Mouse (Mus musculus): ENCODE measurements around the gene Syne1. TPM values are rescaled to one million over a fixed set of nuclear protein-coding genes. Genes with fewer than 3 reads are reported as not detected.

The Syne1 gene
- polyA plus RNA-seq, 1 experiment from 2014 or later = 7.8 TPM

DNA sequence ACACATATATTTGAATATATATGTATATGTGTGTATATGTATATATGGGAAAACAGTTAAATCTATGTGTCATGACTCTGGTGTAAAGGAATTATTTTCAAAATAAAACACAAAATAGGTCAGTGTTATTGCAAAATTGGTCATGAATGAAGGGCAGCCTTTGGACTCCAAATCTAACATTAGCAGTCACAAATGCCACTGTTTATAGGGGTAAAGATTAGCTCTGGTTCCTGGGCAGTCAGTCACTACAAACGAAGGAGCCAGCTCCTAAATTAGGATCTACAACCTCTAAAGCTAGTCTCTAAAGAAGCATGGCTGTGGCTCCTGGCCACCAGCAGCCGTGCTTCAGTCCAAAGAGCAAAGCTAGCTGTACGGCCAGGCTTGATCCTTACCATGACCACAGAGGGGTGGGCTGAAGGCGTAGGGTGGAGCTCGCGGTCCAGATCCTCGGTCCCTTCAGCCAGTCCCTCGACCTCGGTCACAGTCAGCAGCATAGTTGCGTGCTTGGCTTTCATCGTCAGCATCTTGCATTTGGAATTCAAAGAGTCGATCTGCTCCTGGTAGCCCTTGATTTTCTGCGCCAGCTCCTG lies 357.1 kb downstream of the Syne1 start:
- Histone ChIP-seq H3K36me3 (no peaks in the 10 kb centered on the region), H3K4me2 (peak overlapping the region; percentile 69), H3K27me3 (replicated peaks) (no peaks in the 10 kb centered on the region), H3K9me3 (no peaks in the 10 kb centered on the region), H3K4me1 (0 out of 2 replicates have a peak, but pooled peaks cover 3% of the 10 kb centered on the region), H3K27ac (peak overlapping the region; percentile 82), H3K4me3 (replicated peaks) (peak overlapping the region; percentile 42), H3K9ac (0 out of 2 replicates have a peak overlapping the region, but pooled peaks have one; percentile 12)
- ATAC-seq (ENCODE audit: insufficient read depth, low FRiP score, low read depth) = peak; percentile 68; the same call in 1 of the 2 replicates
- 6% methylated on average over 13 of the region's 13 CpGs for WGBS

DNA sequence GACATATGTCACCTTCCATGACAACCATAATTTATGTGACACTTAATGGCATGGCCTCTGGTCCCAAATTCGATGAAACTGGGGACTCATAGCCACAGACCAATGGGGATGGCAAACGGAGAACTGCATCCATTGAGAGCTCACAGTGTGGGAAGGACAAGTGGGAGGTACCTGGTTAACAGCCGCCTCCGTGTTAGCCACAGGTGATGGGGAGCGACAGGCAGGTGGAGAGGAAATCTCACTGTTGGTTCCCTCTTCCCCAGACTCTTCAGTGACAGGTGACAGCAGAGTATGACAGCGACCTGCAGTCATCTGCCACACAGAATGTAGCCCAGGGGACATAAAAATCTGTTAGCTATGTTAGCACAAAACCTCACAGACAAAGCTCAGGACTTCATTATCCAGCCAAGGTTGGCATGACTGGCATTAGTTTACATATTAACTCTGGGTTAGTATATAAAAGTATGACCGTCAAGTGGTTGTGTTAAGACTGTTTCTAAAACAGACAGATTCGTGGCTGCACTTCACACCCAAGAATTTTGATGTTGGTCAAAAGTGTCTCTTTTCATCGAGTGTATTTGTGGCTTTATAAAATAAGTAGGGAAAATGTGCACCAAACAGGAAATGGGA lies 358.3 kb downstream of the Syne1 start:
- no peaks in the 10 kb centered on the region for H3K36me3 ChIP-seq
- H3K4me1 ChIP-seq = 0 out of 2 replicates have a peak, but pooled peaks cover 3% of the 10 kb centered on the region
- no peaks in the 10 kb centered on the region for H3K27me3 ChIP-seq (replicated peaks)
- no peaks in the 10 kb centered on the region for H3K9me3 ChIP-seq
- H3K4me3 ChIP-seq (replicated peaks) = no peak overlapping the region
- no peak overlapping the region for H3K4me2 ChIP-seq
- H3K9ac ChIP-seq = no peak overlapping the region
- 72% methylated on average over 9 of the region's 9 CpGs for WGBS
- H3K27ac ChIP-seq = no peak overlapping the region
- ATAC-seq (ENCODE audit: insufficient read depth, low FRiP score, low read depth) = no peak

DNA sequence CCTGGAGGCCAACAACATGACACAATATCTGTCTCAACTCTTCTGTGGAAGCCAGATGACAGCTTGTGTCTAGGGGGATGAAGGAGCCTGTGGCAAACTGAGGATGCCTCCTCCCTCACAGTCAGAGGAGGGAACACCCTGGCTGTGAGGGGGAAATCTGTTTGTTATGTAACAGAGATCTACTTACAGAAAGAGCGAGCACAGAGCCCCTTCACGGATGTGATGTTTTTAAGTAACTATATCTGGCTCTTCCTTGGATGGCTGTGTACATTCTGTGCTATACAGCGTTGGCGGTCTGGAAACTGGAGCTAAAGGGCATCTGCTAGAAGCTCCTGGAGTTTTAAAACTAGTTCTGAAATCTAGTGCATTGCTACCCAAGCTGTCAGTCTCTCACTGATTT lies 360.5 kb downstream of the Syne1 start:
- Histone ChIP-seq H3K27me3 (replicated peaks) (no peaks in the 10 kb centered on the region), H3K27ac (no peak overlapping the region), H3K36me3 (no peaks in the 10 kb centered on the region), H3K4me3 (replicated peaks) (no peak overlapping the region), H3K4me1 (0 out of 2 replicates have a peak, but pooled peaks cover 3% of the 10 kb centered on the region), H3K9ac (no peak overlapping the region), H3K9me3 (no peaks in the 10 kb centered on the region), H3K4me2 (no peak overlapping the region)
- 66% methylated on average over 4 of the region's 4 CpGs for WGBS
- no peak for ATAC-seq (ENCODE audit: insufficient read depth, low FRiP score, low read depth)

DNA sequence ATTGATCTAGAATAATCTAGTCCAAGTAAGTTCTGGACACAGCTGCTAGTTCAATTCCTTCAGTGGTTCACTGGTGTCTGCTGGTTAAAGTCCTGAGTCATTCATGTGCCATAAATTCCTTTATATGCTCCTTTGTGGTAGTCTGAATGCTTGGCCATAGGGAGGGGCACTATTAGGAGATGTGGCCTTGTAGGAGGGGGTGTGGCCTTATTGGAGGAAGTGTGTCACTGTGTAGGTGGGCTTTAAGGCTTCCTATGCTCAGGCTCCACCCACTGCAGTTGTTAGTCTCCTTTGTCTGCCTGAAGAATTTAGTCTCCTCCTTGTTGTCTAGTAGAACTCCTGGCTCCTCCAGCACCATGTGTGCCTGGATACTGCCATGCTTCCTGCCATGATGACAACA lies 362.4 kb downstream of the Syne1 start:
- Histone ChIP-seq H3K9ac (no peak overlapping the region), H3K4me3 (replicated peaks) (no peak overlapping the region), H3K36me3 (no peaks in the 10 kb centered on the region), H3K27me3 (replicated peaks) (no peaks in the 10 kb centered on the region), H3K9me3 (no peaks in the 10 kb centered on the region), H3K27ac (no peak overlapping the region), H3K4me1 (no peaks in the 10 kb centered on the region), H3K4me2 (no peak overlapping the region)
- no peak for ATAC-seq (ENCODE audit: insufficient read depth, low FRiP score, low read depth)

DNA sequence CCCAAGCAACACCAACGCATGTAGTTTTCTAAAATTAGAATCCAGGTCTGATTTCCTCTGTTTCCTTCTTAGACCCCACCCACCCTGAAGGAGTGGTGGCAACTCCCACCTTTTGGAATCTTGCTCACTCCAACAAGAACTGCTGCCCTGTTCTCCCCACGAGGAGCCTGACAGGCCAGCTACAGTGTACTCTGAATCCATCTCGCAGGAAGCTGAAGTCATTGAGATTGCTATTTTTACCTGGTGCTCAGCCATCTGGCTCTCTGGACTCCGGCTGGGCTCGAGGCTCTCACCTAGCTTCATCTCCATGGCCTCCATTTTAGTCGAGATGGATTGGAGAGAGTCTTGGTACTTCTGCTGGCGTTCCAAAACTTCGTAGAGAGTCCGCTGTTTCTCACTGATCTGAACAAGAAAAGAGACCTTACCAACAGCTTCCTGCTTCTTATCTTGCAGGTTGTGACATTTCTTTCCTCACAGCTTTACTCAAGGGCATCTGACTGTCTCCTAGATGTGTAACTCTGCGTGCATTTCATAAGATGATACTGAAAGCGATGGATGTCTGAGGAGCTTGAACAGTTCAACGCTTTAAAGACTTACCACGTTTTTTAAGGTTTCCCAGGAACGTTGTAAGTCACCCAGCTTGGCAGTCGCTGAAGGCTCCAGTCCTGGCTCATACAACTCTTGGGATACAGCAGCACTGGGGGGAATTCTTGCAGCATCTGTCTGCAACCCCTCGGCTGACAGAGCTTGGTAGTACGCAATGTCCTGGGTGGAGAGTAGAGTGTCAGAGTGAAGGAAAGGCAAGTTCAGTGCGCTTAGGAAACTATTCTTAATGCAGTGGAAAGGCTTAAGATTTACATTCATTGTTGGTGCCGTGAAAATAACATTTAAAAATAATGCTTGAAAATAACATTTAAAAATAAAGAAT lies 365.9 kb downstream of the Syne1 start:
- H3K4me2 ChIP-seq = no peak overlapping the region
- no peak overlapping the region for H3K4me3 ChIP-seq (replicated peaks)
- ATAC-seq (ENCODE audit: insufficient read depth, low FRiP score, low read depth) = no peak
- H3K27ac ChIP-seq = no peak overlapping the region
- H3K4me1 ChIP-seq = no peaks in the 10 kb centered on the region
- H3K9ac ChIP-seq = no peak overlapping the region
- H3K9me3 ChIP-seq = no peaks in the 10 kb centered on the region
- H3K36me3 ChIP-seq = no peaks in the 10 kb centered on the region
- H3K27me3 ChIP-seq (replicated peaks) = no peaks in the 10 kb centered on the region
- 75% methylated on average over 19 of the region's 19 CpGs for WGBS

DNA sequence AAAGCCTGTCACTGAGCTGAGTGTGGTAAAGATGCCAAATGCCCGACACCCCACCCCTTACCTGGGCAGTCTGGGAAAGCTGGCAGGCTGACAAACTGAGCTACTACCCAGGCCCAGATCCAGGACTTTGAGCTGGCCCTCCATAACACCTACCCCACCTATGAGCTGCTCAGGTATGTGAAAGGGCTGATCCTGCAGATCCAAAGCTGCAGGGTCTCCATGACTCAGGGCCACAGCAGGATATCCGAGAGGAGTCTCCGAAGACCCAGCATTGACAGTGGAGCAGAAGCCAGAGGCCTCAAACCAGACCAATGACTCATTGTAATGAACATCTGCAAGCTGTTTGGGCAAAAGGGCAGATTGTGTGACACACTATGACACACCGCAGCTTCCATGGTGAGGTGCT lies 369.5 kb downstream of the Syne1 start:
- H3K27me3 ChIP-seq (replicated peaks) = no peaks in the 10 kb centered on the region
- no peaks in the 10 kb centered on the region for H3K36me3 ChIP-seq
- WGBS = 85% methylated on average over 4 of the region's 4 CpGs
- H3K4me3 ChIP-seq (replicated peaks) = no peak overlapping the region
- H3K9ac ChIP-seq = no peak overlapping the region
- H3K9me3 ChIP-seq = no peaks in the 10 kb centered on the region
- no peak overlapping the region for H3K4me2 ChIP-seq
- H3K4me1 ChIP-seq = no peaks in the 10 kb centered on the region
- no peak overlapping the region for H3K27ac ChIP-seq
- peak; percentile 27; the same call in 1 of the 2 replicates for ATAC-seq (ENCODE audit: insufficient read depth, low FRiP score, low read depth)

DNA sequence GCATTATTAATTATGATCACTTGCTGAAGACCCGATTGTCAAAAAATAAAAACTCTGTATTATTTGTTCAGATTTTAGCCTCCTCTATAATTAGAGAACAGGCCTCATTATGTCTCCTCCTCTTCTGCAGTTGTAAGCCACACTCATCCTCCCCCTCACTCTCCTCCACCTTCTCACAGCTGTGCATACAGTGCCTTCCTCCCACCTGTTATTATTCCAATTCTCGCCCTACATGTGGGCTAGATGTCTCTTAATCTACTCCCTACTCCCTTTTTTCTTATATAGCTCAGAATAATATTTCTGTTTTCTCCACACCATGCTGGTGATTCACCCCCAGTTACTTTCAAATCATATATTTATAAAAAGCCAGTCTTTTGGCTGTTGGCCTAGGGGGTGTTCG lies 371.4 kb downstream of the Syne1 start:
- H3K27me3 ChIP-seq (replicated peaks) = no peaks in the 10 kb centered on the region
- 80% methylated on average over 3 of the region's 3 CpGs for WGBS
- no peaks in the 10 kb centered on the region for H3K4me1 ChIP-seq
- H3K27ac ChIP-seq = no peak overlapping the region
- no peak overlapping the region for H3K4me3 ChIP-seq (replicated peaks)
- no peak overlapping the region for H3K4me2 ChIP-seq
- no peaks in the 10 kb centered on the region for H3K36me3 ChIP-seq
- no peaks in the 10 kb centered on the region for H3K9me3 ChIP-seq
- H3K9ac ChIP-seq = no peak overlapping the region
- no peak for ATAC-seq (ENCODE audit: insufficient read depth, low FRiP score, low read depth)

DNA sequence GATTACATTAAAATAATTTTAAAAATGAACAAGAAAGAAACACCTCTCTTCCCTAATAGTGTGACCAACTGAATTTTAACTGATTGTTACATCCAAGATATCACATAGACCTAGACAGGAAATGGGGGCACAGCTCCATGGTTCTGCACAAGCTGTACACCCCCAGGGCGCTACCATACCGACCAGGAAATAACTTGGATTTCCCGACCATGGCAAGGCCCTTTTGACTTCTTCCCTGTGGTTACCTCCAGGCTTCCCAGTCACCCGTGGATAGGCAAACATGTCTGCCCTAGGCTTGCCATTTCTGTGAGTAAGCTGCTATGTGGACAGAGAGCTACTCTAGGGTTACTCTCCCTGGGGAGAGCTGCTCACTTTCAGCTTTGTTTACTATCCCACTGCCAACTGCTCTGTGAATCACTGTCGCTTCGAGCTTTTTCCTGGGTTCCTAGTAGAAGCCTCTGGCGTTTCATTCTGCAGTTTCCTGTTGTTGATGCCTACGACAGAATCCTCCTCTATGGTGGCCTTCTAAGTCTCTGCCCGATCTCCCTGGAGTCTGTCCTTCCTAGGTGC lies 373.8 kb downstream of the Syne1 start:
- 53% methylated on average over 9 of the region's 9 CpGs for WGBS
- Histone ChIP-seq H3K36me3 (no peaks in the 10 kb centered on the region), H3K27ac (no peak overlapping the region), H3K4me1 (no peaks in the 10 kb centered on the region), H3K9me3 (no peaks in the 10 kb centered on the region), H3K4me3 (replicated peaks) (no peak overlapping the region), H3K27me3 (replicated peaks) (no peaks in the 10 kb centered on the region), H3K4me2 (no peak overlapping the region), H3K9ac (no peak overlapping the region)
- ATAC-seq (ENCODE audit: insufficient read depth, low FRiP score, low read depth) = no peak

DNA sequence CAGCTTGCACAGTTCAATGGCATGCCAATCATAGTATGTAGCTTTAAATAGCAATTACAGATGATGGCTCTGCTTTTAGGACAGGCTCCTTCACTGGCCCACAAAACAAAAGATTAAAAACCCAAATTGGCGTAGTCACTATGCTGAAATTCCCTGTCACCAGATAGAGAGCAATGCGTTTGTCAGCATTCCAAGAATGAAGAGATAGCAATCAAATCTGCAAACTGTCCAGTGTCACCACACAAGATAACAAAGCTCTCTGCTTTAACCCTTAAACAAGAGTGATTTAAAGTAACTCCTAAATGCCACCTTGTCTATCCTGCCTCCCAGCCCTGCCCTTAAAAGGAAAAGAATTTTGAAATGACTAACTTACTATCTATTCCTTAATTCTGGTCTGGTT lies 374.9 kb downstream of the Syne1 start:
- 54% methylated on average over 2 of the region's 2 CpGs for WGBS
- no peaks in the 10 kb centered on the region for H3K27me3 ChIP-seq (replicated peaks)
- H3K36me3 ChIP-seq = no peaks in the 10 kb centered on the region
- no peak overlapping the region for H3K9ac ChIP-seq
- ATAC-seq (ENCODE audit: insufficient read depth, low FRiP score, low read depth) = no peak
- H3K4me1 ChIP-seq = no peaks in the 10 kb centered on the region
- H3K4me3 ChIP-seq (replicated peaks) = no peak overlapping the region
- no peaks in the 10 kb centered on the region for H3K9me3 ChIP-seq
- H3K27ac ChIP-seq = no peak overlapping the region
- no peak overlapping the region for H3K4me2 ChIP-seq

DNA sequence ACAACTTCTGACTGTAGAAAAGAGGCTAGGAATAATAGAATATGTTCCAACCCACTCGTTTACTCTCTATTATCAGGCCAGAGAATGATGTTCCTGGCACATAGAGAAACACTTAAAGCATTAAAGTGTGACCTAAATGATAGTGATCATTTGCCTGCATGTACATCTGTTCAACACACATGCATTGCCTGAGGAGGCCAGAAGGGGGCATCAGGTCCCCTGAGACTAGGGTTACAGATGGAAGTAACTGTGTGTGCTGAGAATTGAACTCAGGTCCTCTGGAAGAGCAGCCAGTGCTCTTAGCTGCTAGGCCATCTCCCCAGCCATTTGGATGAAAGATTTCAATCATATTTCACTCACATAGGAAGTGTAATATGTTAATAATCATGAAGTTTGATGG lies 380.9 kb downstream of the Syne1 start:
- no peak for ATAC-seq (ENCODE audit: insufficient read depth, low FRiP score, low read depth)
- 66% methylated on average over 1 of the region's 1 CpGs for WGBS
- H3K4me1 ChIP-seq = no peaks in the 10 kb centered on the region

DNA sequence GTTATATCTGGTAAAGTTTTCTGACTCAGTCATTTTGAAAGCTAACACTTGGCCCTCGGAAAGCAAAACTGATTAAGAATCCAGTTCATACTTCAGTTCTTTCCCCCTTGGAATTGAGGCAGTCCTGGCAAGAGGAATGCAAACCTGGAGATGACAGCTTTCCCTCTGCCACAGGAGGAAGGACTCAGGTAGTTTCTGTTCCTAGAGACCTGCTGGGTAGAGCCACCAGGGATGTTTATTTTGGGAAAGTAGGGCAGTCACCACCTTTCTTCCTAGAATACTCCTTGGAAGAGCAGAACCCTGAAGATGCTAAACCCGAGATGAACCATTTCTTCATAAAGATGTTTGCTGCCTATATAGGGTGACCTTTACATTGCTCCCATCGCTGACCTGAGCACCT lies 383.8 kb downstream of the Syne1 start:
- no peaks in the 10 kb centered on the region for H3K27me3 ChIP-seq (replicated peaks)
- WGBS = 70% methylated on average over 3 of the region's 3 CpGs
- no peak overlapping the region for H3K4me2 ChIP-seq
- H3K36me3 ChIP-seq = peaks cover 3% of the 10 kb centered on the region
- no peak for ATAC-seq (ENCODE audit: insufficient read depth, low FRiP score, low read depth)
- no peaks in the 10 kb centered on the region for H3K9me3 ChIP-seq
- no peak overlapping the region for H3K9ac ChIP-seq
- no peaks in the 10 kb centered on the region for H3K4me1 ChIP-seq
- no peak overlapping the region for H3K4me3 ChIP-seq (replicated peaks)
- H3K27ac ChIP-seq = no peak overlapping the region

More for the DNA sequence above, 380.9 kb downstream of the Syne1 start:
- Histone ChIP-seq H3K27ac (no peak overlapping the region), H3K4me2 (no peak overlapping the region), H3K4me3 (replicated peaks) (no peak overlapping the region), H3K36me3 (peaks cover 3% of the 10 kb centered on the region), H3K9me3 (no peaks in the 10 kb centered on the region), H3K27me3 (replicated peaks) (no peaks in the 10 kb centered on the region), H3K9ac (no peak overlapping the region)

DNA sequence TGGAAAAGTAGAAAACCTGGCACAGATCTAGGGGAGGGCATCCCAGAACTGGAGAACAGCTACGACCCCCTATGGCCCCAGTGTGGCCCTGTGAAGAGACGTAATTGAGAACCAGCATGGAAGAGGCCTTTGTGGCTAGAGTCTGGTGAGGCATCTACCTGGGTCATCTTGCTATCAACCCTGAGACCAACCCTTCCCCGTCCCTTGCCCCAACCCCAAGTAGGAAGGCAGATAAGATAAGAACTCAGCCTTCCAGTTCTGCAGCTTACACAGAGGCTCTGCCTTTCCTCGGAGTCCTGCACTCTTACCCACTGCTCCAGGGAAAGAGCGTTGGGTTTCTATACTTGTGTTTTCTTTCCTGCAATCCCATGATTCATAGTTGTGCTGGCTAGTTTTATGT lies 385.8 kb downstream of the Syne1 start:
- Histone ChIP-seq H3K9me3 (no peaks in the 10 kb centered on the region), H3K27ac (no peak overlapping the region), H3K4me1 (no peaks in the 10 kb centered on the region), H3K9ac (no peak overlapping the region), H3K27me3 (replicated peaks) (no peaks in the 10 kb centered on the region), H3K36me3 (peaks cover 3% of the 10 kb centered on the region; the same call in 1 of the 2 replicates), H3K4me2 (no peak overlapping the region), H3K4me3 (replicated peaks) (no peak overlapping the region)
- ATAC-seq (ENCODE audit: insufficient read depth, low FRiP score, low read depth) = peak; percentile 22; the same call in 1 of the 2 replicates
- 71% methylated on average over 5 of the region's 5 CpGs for WGBS
